Mouse (Mus musculus) lung, adult 2 months (tissue): ENCODE results near the gene Arhgef28.

Experiments
- CTCF ChIP-seq: fragments of 200-500 bp; IDR thresholded peaks from 2 replicates; pipeline ENCODE4 v1.5.1; 2011; ENCODE audit warnings: mild to moderate bottlenecking, low read length, control low read depth; ENCODE audit not compliant: insufficient read depth
- POLR2A ChIP-seq: fragments of 200-500 bp; IDR thresholded peaks from 2 replicates; pipeline ENCODE4 v1.6.1; 2011; ENCODE audit warnings: low read depth, mild to moderate bottlenecking, control low read depth, low read length, borderline replicate concordance; ENCODE audit errors: extremely low read depth

DNA sequence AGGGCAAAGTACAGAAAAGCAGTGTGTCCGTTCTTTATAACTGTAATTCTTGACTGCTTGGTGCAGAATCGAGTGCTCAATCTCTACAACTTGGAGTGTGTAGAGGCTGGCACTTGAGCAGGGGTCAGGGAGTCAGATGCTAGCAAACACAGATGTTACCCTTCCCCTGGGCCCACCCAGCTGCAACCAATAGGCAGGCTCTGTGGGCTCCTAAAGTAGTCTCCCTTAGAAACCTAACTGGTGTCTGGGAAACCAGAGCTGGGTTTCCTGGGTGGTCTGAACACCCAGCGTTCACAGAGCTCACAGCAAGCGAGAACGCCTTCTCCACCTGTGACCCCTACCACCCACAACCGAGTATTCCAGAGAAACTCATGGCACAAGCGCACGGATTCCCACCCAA is 1.1 kb downstream of the Arhgef28 start:
- TF ChIP-seq POLR2A (no peak), CTCF (no peak)
